Mouse (Mus musculus): ENCODE measurements around the gene Mrnip.

Mrnip gene

DNA sequence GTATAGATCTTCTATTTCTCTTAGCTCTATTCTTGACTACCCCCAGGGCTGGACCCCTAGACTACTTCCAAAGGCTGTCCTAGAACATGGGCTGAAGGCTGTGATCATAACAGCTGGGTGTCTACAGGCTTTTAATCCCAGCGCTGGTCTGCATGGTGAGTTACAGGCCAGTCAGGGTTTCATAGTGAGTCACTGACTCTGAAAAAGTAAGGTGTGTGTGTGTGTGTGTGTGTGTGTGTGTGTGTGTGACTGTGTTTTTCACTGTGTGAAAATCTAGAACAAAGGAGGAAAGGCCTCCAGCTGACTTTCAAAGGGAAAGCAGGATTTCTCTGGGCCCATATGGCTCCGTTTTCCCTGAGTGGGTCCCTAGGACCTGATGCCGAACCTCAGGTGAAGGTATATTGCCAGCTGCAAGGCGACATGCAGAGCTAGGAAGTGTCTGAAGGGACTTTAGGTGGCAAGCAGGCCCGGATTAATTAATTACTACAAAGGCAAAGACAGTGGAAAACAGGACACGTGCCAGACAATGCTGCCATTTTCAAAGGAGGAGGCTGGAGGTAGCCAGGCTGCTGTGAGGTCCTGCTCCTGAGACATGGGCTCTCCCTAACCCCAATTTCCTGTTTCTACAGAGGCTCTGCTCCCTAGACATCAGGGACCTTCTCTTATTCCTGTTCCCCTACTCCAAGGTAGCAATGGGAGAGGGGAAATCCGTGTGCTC, 48.5 kb downstream of the Mrnip start:
- POLR2A ChIA-PET = interaction anchor here (0.7 to 19.1 kb wide), 18 partner anchors 8 to 169 kb away, joined by 3 to 742 read pairs (median 8); partner anchors contain the start of genes Mgat4b (in 3 of the 4), Sqstm1 (in 3 of the 4), Mrnip (in 2 of the 4) and Canx (in 1 of the 4)
- CTCF ChIA-PET = interaction anchor here in 3 of 4 experiments (0.5 to 3.1 kb wide), 4 partner anchors 10 to 76 kb away, joined by 3 to 14 read pairs (median 3); no protein-coding TSS in a partner anchor

- ChIA-PET POLR2A (interaction anchor here in 3 of 4 experiments (0.6 to 19.1 kb wide), 48 partner anchors 7 to 545 kb away, joined by 3 to 742 read pairs (median 5); partner anchors contain the start of genes Mgat4b (in 3 of the 3), Sqstm1 (in 3 of the 3), Canx (in 2 of the 3) and Hnrnph1 (in 1 of the 3)), CTCF (interaction anchor here in 3 of 4 experiments (0.6 to 3.1 kb wide), 12 partner anchors 8 to 1222 kb away, joined by 3 to 14 read pairs (median 6); partner anchors contain the start of genes Mgat4b (in 1 of the 3), Sqstm1 (in 1 of the 3) and Tbc1d9b (in 1 of the 3))
Observed at GRCm38 (mm10) chr11:50223783-50224662, 49.8 kb downstream of the Mrnip start.

DNA sequence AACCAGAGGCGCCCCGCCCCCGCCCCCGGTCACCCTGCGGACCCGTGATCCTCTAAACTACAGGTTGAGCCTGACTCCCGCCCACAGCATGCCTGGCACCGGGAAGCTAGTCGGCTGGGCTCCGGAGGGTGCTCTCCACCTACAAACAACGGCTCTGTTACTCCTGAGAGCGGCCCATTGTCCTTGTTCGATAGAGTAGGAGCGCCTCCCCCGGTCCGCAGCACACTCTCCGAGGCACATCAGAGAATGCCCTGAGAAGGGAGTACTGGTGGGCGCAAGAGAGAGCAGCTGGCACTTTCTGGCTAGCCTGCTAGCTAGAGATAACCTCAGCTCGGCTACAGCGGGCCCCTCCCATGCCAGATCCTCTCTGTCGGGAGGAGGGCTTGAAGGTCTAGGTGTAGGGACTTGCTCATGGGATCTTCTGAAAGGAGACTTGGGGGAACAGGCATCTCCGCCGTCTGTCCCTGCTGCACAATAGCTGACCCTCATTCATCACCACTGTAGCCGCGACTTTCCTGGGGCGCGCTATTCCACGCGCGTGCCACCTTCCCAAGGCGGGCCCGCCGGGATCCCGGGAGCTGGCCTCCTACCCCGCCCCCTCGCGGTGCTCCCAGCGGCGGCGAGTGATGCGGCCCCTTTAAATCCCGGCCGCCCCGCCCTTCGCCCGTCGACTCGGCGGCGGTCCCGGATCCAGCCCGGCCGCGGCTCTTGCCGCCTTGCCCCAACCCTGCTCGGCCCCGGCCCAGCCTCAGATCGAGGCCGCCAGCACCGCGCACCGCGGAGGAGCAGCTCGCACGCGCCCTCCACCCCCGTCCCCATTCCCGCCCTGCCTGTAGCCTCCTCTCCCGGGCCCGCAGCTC, 50.7 kb downstream of the Mrnip start:
- CTCF ChIA-PET = interaction anchor here (0.6 to 3.1 kb wide), 16 partner anchors 9 to 1223 kb away, joined by 3 to 14 read pairs (median 5); partner anchors contain the start of genes Mgat4b (in 2 of the 4), Sqstm1 (in 2 of the 4) and Tbc1d9b (in 1 of the 4)
- POLR2A ChIA-PET = interaction anchor here (0.6 to 19.1 kb wide), 53 partner anchors 8 to 546 kb away, joined by 3 to 742 read pairs (median 5); partner anchors contain the start of genes Mgat4b (in 3 of the 4), Sqstm1 (in 3 of the 4), Canx (in 1 of the 4) and Hnrnph1 (in 1 of the 4)

DNA sequence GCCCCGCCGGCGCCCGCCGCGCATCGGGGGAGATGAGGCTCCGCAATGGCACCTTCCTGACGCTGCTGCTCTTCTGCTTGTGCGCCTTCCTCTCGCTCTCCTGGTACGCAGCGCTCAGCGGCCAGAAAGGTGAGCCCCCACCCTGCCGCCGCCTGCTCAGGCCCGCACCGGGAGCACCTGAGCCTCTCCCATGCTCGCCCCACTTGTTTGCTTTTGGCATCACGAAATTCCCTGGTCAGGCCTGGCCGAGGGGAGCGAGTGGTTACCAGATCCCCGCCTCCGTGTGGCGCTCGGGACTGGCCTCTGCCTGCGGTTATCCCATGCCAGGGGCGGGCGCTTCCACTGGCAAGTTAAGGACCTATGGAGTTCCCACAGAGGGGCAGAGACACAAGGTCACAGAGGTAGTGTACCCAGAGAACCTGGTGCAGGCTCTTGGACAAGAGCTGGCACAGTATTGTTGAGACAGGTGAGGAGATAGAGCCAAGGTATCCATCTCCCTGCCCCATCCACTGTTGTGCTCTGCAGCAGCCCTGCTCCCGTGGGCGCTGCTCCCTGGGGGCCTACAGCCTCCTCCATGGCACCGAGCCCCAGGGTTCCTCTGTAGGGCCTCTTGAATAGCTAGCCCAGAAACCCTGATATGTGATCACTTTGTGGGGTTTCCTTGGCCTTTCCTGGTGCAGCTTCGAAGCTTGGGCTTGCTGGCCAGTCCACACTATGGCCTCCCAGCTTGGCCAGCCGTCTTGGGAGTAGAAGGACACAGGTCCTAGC, 51.6 kb downstream of the Mrnip start:
- CTCF ChIA-PET = interaction anchor here (0.6 to 3.1 kb wide), 17 partner anchors 8 to 270 kb away, joined by 3 to 14 read pairs (median 5); partner anchors contain the start of genes Mgat4b (in 2 of the 4), Sqstm1 (in 2 of the 4) and Tbc1d9b (in 1 of the 4)
- POLR2A ChIA-PET = interaction anchor here (0.5 to 19.1 kb wide), 57 partner anchors 8 to 240 kb away, joined by 3 to 742 read pairs (median 5); partner anchors contain the start of genes Maml1 (in 3 of the 4), Mgat4b (in 3 of the 4), Sqstm1 (in 3 of the 4) and Canx (in 2 of the 4)

DNA sequence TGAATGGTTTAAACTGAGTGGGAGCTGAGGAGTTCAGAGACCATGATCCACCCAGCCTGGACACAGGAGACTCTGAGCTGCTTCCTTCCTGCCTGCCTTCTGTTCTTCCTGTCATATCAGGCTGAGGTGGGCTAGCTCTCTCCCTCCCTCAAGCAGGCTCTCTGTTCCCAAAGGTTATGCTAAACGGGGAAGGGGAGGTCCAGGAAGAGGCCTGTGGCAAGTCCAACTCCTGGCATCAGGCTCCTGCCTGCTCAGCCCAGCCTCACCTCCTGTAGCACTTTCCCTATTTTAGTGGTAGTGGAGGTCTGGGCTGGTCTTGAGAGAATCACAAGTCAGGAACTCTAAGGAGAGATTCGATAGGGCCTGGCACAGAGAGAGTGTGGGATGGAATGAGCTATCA, 52.2 kb downstream of the Mrnip start:
- POLR2A ChIA-PET = interaction anchor here in 3 of 4 experiments (0.5 to 17.1 kb wide), 36 partner anchors 8 to 241 kb away, joined by 3 to 436 read pairs (median 4); partner anchors contain the start of genes Maml1 (in 3 of the 3), Mgat4b (in 3 of the 3), Sqstm1 (in 3 of the 3) and Mrnip (in 2 of the 3)
- CTCF ChIA-PET = interaction anchor here (0.6 to 2.0 kb wide), 7 partner anchors 10 to 271 kb away, joined by 3 to 12 read pairs (median 4); no protein-coding TSS in a partner anchor

GRCm38 (mm10) chr11:50227226-50227625, 53.0 kb downstream of the Mrnip start:
- ChIA-PET POLR2A (interaction anchor here in 3 of 4 experiments (0.7 to 17.1 kb wide), 20 partner anchors 8 to 144 kb away, joined by 3 to 436 read pairs (median 6); partner anchors contain the start of genes Mgat4b (in 3 of the 3), Sqstm1 (in 3 of the 3) and Maml1 (in 2 of the 3)), CTCF (interaction anchor here in 2 of 4 experiments (1.1 to 1.9 kb wide), 2 partner anchors 10 to 53 kb away, joined by 3 to 12 read pairs; partner anchors contain the start of gene Mrnip (in 1 of the 2))

DNA sequence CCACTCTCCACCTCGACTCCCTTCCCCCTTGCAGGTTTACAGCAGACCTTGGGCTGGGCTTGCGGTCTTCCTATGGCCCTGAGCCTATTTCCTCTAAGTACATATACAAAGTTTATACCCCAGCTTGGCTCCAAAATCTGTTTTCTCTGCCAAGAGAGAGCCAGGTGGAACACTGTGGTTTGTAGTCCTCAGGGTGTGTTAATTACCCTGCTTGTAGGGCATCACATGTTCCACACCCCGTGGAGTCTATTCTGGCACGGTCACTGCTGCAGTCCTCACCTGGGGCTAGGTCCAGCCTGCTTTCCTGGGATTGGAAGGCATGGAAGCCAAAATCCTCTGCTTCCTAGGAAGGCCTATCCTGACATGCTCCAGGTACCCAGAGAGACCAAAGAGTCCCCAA, 53.5 kb downstream of the Mrnip start:
- ChIA-PET POLR2A (interaction anchor here in 3 of 4 experiments (0.7 to 17.1 kb wide), 13 partner anchors 7 to 150 kb away, joined by 3 to 436 read pairs (median 6); partner anchors contain the start of genes Mgat4b (in 3 of the 3), Sqstm1 (in 3 of the 3) and Maml1 (in 1 of the 3)), CTCF (interaction anchor here in 2 of 4 experiments (1.1 to 1.9 kb wide), 2 partner anchors 11 to 53 kb away, joined by 3 to 12 read pairs; partner anchors contain the start of gene Mrnip (in 1 of the 2))

GRCm38 (mm10) chr11:50228772-50229171, 54.5 kb downstream of the Mrnip start:
- ChIA-PET CTCF (interaction anchor here in 1 of 4 experiments (0.6 kb wide), 1 partner anchor 14 kb away, joined by 3 read pairs; no protein-coding TSS in a partner anchor), POLR2A (interaction anchor here in 2 of 4 experiments (0.6 to 17.1 kb wide), 19 partner anchors 8 to 149 kb away, joined by 3 to 436 read pairs (median 4); partner anchors contain the start of genes Mgat4b (in 2 of the 2) and Sqstm1 (in 2 of the 2))

DNA sequence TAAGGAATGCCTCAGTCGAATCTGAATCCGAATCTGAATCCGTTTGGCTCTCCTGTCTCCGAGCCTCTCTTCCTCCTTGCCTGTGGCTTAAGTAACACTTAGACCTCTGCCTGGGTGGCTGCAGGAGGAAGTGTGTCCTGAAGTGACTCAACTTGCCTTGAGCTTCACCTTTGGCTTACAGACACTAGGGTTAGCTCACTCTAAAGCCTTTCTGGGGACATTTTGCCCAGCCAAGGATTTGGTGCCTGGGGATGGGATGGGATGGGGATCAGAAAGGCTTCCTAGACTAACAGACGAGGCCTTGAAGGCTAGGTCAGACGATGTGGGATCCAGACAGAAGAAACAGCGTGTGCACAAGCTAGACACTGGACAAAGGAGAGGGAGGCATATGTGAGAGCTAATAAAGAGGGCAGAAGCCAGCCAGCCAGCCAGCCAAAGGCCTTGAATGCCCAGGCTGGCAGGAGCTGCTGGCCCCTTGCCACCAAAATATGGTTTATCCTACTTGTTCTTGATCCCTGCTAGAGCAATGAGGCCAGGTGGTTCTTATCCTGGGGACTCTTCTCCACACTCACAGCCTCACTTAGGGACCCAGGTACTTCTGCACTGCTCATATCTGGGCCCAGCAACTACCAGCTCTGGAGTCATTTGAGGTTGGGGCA, 55.1 kb downstream of the Mrnip start:
- ChIA-PET CTCF (interaction anchor here in 2 of 4 experiments (0.6 to 2.8 kb wide), 2 partner anchors 15 to 98 kb away, joined by 3 to 8 read pairs; partner anchors contain the start of gene Tbc1d9b (in 1 of the 2)), POLR2A (interaction anchor here in 2 of 4 experiments (0.6 to 17.1 kb wide), 17 partner anchors 8 to 188 kb away, joined by 3 to 436 read pairs (median 4); partner anchors contain the start of genes Mgat4b (in 2 of the 2) and Sqstm1 (in 2 of the 2))

DNA sequence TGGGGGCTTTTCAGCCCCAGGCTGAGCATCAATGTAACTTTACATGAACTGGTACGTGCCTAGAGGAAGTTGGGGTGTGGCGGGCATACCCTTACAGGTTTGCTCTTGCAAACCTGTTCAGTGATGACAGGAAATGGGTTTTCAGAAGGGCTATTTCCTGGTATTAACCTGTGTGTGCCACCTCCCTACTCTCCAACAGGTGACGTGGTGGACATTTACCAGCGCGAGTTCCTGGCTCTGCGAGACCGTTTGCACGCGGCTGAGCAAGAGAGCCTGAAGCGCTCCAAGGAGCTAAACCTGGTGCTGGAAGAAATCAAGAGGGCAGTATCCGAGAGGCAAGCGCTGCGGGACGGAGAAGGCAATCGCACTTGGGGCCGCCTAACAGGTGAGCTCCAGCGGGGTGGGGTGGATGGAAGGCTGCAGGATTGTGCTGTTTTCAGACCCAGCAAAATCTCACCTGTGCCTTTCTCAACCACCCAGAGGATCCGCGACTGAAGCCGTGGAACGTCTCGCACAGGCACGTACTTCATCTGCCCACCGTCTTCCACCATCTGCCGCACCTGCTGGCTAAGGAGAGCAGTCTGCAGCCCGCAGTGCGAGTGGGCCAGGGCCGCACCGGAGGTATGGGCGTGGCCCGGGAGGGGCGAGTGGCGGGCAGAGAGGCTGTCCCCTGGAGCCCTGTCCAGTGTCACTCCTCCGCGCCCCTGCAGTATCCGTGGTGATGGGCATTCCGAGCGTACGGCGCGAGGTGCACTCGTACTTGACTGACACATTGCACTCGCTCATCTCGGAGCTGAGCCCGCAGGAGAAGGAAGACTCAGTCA, 56.4 kb downstream of the Mrnip start:
- CTCF ChIA-PET = interaction anchor here (0.6 to 2.8 kb wide), 26 partner anchors 10 to 292 kb away, joined by 3 to 12 read pairs (median 5); partner anchors contain the start of genes Maml1 (in 1 of the 4), Mgat4b (in 1 of the 4), Mrnip (in 1 of the 4) and Sqstm1 (in 1 of the 4)
- POLR2A ChIA-PET = interaction anchor here in 3 of 4 experiments (0.8 to 17.1 kb wide), 16 partner anchors 9 to 147 kb away, joined by 3 to 436 read pairs (median 7); partner anchors contain the start of genes Sqstm1 (in 3 of the 3), Mgat4b (in 2 of the 3), Hnrnph1 (in 1 of the 3) and Mrnip (in 1 of the 3)

- ChIA-PET CTCF (interaction anchor here (0.7 to 2.8 kb wide), 28 partner anchors 11 to 988 kb away, joined by 3 to 12 read pairs (median 5); partner anchors contain the start of genes Mgat4b (in 2 of the 4), Sqstm1 (in 2 of the 4), Maml1 (in 1 of the 4) and Mrnip (in 1 of the 4)), POLR2A (interaction anchor here in 3 of 4 experiments (0.7 to 17.1 kb wide), 20 partner anchors 8 to 146 kb away, joined by 3 to 436 read pairs (median 6); partner anchors contain the start of genes Sqstm1 (in 3 of the 3), Mgat4b (in 2 of the 3), Hnrnph1 (in 1 of the 3) and Mrnip (in 1 of the 3))
Observed at GRCm38 (mm10) chr11:50231411-50231810, 57.2 kb downstream of the Mrnip start.

DNA sequence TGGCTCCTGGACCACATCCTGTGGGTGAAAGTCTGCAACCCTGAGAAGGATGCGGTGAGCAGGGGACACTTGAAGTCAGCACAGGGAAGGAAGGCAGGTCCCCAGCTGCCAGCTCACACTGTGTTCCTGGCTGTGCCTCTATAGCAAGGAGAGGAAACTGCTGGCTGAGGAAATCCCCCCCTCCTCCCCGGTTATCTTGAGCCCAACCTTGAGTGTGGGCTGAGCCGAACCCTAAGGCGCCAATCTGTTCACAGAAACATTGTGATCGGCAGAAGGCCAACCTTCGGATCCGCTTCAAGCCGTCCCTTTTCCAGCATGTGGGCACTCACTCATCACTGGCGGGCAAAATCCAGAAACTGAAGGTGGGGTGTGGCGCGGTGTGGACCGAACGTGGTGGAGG, 58.8 kb downstream of the Mrnip start:
- ChIA-PET CTCF (interaction anchor here in 1 of 4 experiments (2.3 kb wide), 1 partner anchor 71 kb away, joined by 7 read pairs; no protein-coding TSS in a partner anchor), POLR2A (interaction anchor here in 1 of 4 experiments (1.1 to 16.5 kb wide), 4 partner anchors 8 to 144 kb away, joined by 5 to 436 read pairs (median 21); partner anchors contain the start of genes Hnrnph1, Mgat4b and Sqstm1)

GRCm38 (mm10) chr11:50233993-50234392, 59.7 kb downstream of the Mrnip start:
- CTCF ChIA-PET = interaction anchor here (0.5 to 2.2 kb wide), 30 partner anchors 9 to 814 kb away, joined by 3 to 17 read pairs (median 4); partner anchors contain the start of genes Mrnip (in 1 of the 4) and Olfr1375 (in 1 of the 4)
- POLR2A ChIA-PET = interaction anchor here in 3 of 4 experiments (0.8 to 6.2 kb wide), 16 partner anchors 9 to 247 kb away, joined by 3 to 70 read pairs (median 3); partner anchors contain the start of genes Mgat4b (in 3 of the 3) and Sqstm1 (in 3 of the 3)

Measured in embryonic stem cell, embryonic (primary cell).